22 mouse cellular contexts compared by ENCODE assay signal in the genomic region with DNA sequence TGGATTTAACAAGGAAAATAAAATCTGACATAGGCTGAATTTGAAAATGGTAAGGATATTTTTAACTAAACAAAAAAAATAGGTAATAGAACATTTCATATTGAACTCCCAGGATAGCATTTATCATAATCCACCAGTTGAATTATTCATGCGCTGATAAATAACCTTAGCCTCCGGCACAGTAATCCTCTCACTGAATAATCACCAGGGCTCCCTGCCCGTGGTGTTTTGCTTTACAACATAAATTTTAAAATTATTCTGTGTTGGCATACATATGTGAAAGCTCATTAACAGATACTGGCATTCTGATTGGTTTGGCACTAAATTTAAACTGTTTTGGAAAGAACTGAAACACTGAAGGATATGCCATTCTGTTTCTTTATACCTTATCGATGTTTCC.
DNase-seq lines count a peak whose midpoint lies in the region; ATAC-seq and TF ChIP-seq lines count a peak whose summit lies in the region.
"Had no signal": no experiment of that assay in that cellular context is flagged by ENCODE, and none has a peak within 500 bp of the region (broad histone marks: within the 10 kb centered on the region; RNA-seq: fewer than 3 reads in every experiment).

No protein-coding gene starts in this region.

- H3K36me3 ChIP-seq in forebrain, embryonic 13.5 days (ENCODE audit: poor library complexity, severe bottlenecking), result no peaks in the 10 kb centered on the region
- H3K36me3 ChIP-seq in forebrain, embryonic 11.5 days (ENCODE audit: control insufficient read depth, insufficient read depth, low read length), result no peaks in the 10 kb centered on the region
- no peaks in the 10 kb centered on the region for H3K36me3 ChIP-seq in midbrain, embryonic 12.5 days
- no peaks in the 10 kb centered on the region for H3K36me3 ChIP-seq in midbrain, embryonic 10.5 days
- no peaks in the 10 kb centered on the region for H3K36me3 ChIP-seq in midbrain, embryonic 14.5 days (ENCODE audit: control insufficient read depth, insufficient read depth, low read length)
- H3K36me3 ChIP-seq in heart, adult 2 months (ENCODE audit: control insufficient read depth, insufficient read depth, low read length), result no peaks in the 10 kb centered on the region
- H3K36me3 ChIP-seq: embryonic facial prominence, embryonic 13.5 days; G1E; heart, embryonic 12.5 days; hindbrain, embryonic 10.5 days; hindbrain, embryonic 15.5 days had no signal

- TF ChIP-seq POLR2A in heart, adult 2 months (IDR thresholded peaks at IDR 0.05; ENCODE audit: insufficient read depth, low read depth, low read length), result no peak

- peak; percentile 66; the same call in 1 of the 2 replicates for ATAC-seq in forebrain, embryonic 13.5 days
- ATAC-seq in forebrain, embryonic 11.5 days (replicated peaks; ENCODE audit: low FRiP score), result no peak
- peak; percentile 29; the same call in 1 of the 2 replicates for ATAC-seq in midbrain, embryonic 12.5 days (ENCODE audit: low FRiP score, low read depth)
- 0 out of 2 replicates have a peak, but pooled peaks have one; percentile 55 for ATAC-seq in midbrain, embryonic 14.5 days (ENCODE audit: low FRiP score, low TSS enrichment)
- ATAC-seq: CD4-positive, CD25-positive, alpha-beta regulatory T cell, adult 4 months; inflammation-experienced regulatory T-cells, adult 6 months had no signal

- H3K4me2 ChIP-seq in forebrain, embryonic 13.5 days, result no peak overlapping the region
- H3K4me2 ChIP-seq in forebrain, embryonic 11.5 days (ENCODE audit: low read depth, low read length, severe bottlenecking), result no peak overlapping the region
- H3K4me2 ChIP-seq in midbrain, embryonic 12.5 days (replicated peaks), result no peak overlapping the region
- H3K4me2 ChIP-seq in midbrain, embryonic 14.5 days (ENCODE audit: low read length), result no peak overlapping the region
- H3K4me2 ChIP-seq: embryonic facial prominence, embryonic 13.5 days; heart, embryonic 12.5 days; hindbrain, embryonic 15.5 days had no signal

- no peaks in the 10 kb centered on the region for H3K27me3 ChIP-seq in forebrain, embryonic 13.5 days
- H3K27me3 ChIP-seq in forebrain, embryonic 11.5 days (ENCODE audit: control insufficient read depth, insufficient read depth, low read length), result no peaks in the 10 kb centered on the region
- H3K27me3 ChIP-seq in midbrain, embryonic 12.5 days, result no peaks in the 10 kb centered on the region
- H3K27me3 ChIP-seq in midbrain, embryonic 10.5 days (ENCODE audit: low read depth, poor library complexity, severe bottlenecking), result no peaks in the 10 kb centered on the region
- H3K27me3 ChIP-seq in midbrain, embryonic 14.5 days (ENCODE audit: control insufficient read depth, insufficient read depth, low read length), result no peaks in the 10 kb centered on the region
- H3K27me3 ChIP-seq in heart, adult 2 months (ENCODE audit: control insufficient read depth, insufficient read depth, low read length), result no peaks in the 10 kb centered on the region
- H3K27me3 ChIP-seq: embryonic facial prominence, embryonic 13.5 days; heart, embryonic 12.5 days; hindbrain, embryonic 15.5 days had no signal

- intact Hi-C loops in heart, adult 2 months (cut with DNase I), result no loop called here

- 70% methylated on average over 4 of the region's 4 CpGs for WGBS in forebrain, embryonic 13.5 days
- 87% methylated on average over 4 of the region's 4 CpGs for WGBS in forebrain, embryonic 11.5 days
- 63% methylated on average over 4 of the region's 4 CpGs for WGBS in midbrain, embryonic 12.5 days
- WGBS in midbrain, embryonic 10.5 days, result 86% methylated on average over 4 of the region's 4 CpGs
- 34% methylated on average over 4 of the region's 4 CpGs for WGBS in midbrain, embryonic 14.5 days
- WGBS in heart, adult 2 months, result 84% methylated on average over 4 of the region's 4 CpGs

- no peaks in the 10 kb centered on the region for H3K79me2 ChIP-seq in heart, adult 2 months (replicated peaks; ENCODE audit: control insufficient read depth, insufficient read depth, low read length)

- no peaks in the 10 kb centered on the region for H3K9me3 ChIP-seq in forebrain, embryonic 13.5 days (replicated peaks)
- no peaks in the 10 kb centered on the region for H3K9me3 ChIP-seq in forebrain, embryonic 11.5 days (ENCODE audit: control insufficient read depth, low read length)
- H3K9me3 ChIP-seq in midbrain, embryonic 12.5 days, result no peaks in the 10 kb centered on the region
- H3K9me3 ChIP-seq in midbrain, embryonic 10.5 days (replicated peaks), result no peaks in the 10 kb centered on the region
- no peaks in the 10 kb centered on the region for H3K9me3 ChIP-seq in midbrain, embryonic 14.5 days (ENCODE audit: control insufficient read depth, low read length)
- H3K9me3 ChIP-seq: embryonic facial prominence, embryonic 13.5 days; G1E; heart, embryonic 12.5 days; hindbrain, embryonic 10.5 days; hindbrain, embryonic 15.5 days had no signal

- DNase-seq in forebrain, embryonic 11.5 days (ENCODE audit: low spot score), result no peak
- no peak for DNase-seq in midbrain, embryonic 10.5 days (ENCODE audit: low spot score)
- peak; percentile 10 for DNase-seq in brain, adult 2 months (ENCODE audit: low read depth, low spot score)
- DNase-seq in midbrain, embryonic 14.5 days, result peak; percentile 78
- no peak for DNase-seq in heart, adult 2 months
- DNase-seq in kidney, postnatal 10 days, result no peak
- DNase-seq: adrenal gland, adult 8-10 months; adrenal gland, postnatal 36 days; B cell, adult 2 months; cerebellum, adult 11-12 months; cerebellum, adult 9-11 months; cerebellum, postnatal 36 days; gastrocnemius, postnatal 14 days had no signal

- H3K4me1 ChIP-seq in forebrain, embryonic 13.5 days, result no peaks in the 10 kb centered on the region
- no peaks in the 10 kb centered on the region for H3K4me1 ChIP-seq in forebrain, embryonic 11.5 days (replicated peaks; ENCODE audit: control insufficient read depth, insufficient read depth, low read length)
- no peaks in the 10 kb centered on the region for H3K4me1 ChIP-seq in midbrain, embryonic 12.5 days
- H3K4me1 ChIP-seq in midbrain, embryonic 10.5 days, result no peaks in the 10 kb centered on the region
- H3K4me1 ChIP-seq in midbrain, embryonic 14.5 days (ENCODE audit: control insufficient read depth, insufficient read depth, low read length), result no peaks in the 10 kb centered on the region
- no peaks in the 10 kb centered on the region for H3K4me1 ChIP-seq in heart, adult 2 months (ENCODE audit: control insufficient read depth, insufficient read depth, low read length)
- H3K4me1 ChIP-seq: embryonic facial prominence, embryonic 13.5 days; heart, embryonic 12.5 days; hindbrain, embryonic 10.5 days; hindbrain, embryonic 15.5 days had no signal

- H3K27ac ChIP-seq in forebrain, embryonic 13.5 days, result no peak overlapping the region
- no peak overlapping the region for H3K27ac ChIP-seq in forebrain, embryonic 11.5 days (ENCODE audit: low read depth, low read length)
- H3K27ac ChIP-seq in midbrain, embryonic 12.5 days (replicated peaks), result no peak overlapping the region
- H3K27ac ChIP-seq in midbrain, embryonic 10.5 days (replicated peaks), result no peak overlapping the region
- no peak overlapping the region for H3K27ac ChIP-seq in midbrain, embryonic 14.5 days (replicated peaks; ENCODE audit: low read depth, low read length)
- no peak overlapping the region for H3K27ac ChIP-seq in heart, adult 2 months
- H3K27ac ChIP-seq: embryonic facial prominence, embryonic 13.5 days; hindbrain, embryonic 10.5 days; hindbrain, embryonic 15.5 days had no signal

- no peak for TF ChIP-seq EP300 in heart, adult 2 months (IDR thresholded peaks at IDR 0.05; ENCODE audit: insufficient read depth, low read depth, low read length)

- H3K4me3 ChIP-seq in forebrain, embryonic 13.5 days, result no peak overlapping the region
- H3K4me3 ChIP-seq in forebrain, embryonic 11.5 days (ENCODE audit: low read depth, low read length), result no peak overlapping the region
- no peak overlapping the region for H3K4me3 ChIP-seq in midbrain, embryonic 12.5 days
- no peak overlapping the region for H3K4me3 ChIP-seq in midbrain, embryonic 10.5 days
- no peak overlapping the region for H3K4me3 ChIP-seq in midbrain, embryonic 14.5 days (replicated peaks; ENCODE audit: low read depth, low read length)
- no peak overlapping the region for H3K4me3 ChIP-seq in heart, adult 2 months
- H3K4me3 ChIP-seq: embryonic facial prominence, embryonic 13.5 days; heart, embryonic 12.5 days; hindbrain, embryonic 10.5 days; hindbrain, embryonic 15.5 days had no signal

- H3K9ac ChIP-seq in forebrain, embryonic 13.5 days, result no peak overlapping the region
- no peak overlapping the region for H3K9ac ChIP-seq in forebrain, embryonic 11.5 days (ENCODE audit: low read length)
- no peak overlapping the region for H3K9ac ChIP-seq in midbrain, embryonic 12.5 days (replicated peaks)
- H3K9ac ChIP-seq in midbrain, embryonic 14.5 days (replicated peaks; ENCODE audit: low read length), result no peak overlapping the region
- H3K9ac ChIP-seq in heart, adult 2 months (ENCODE audit: low read depth, low read length), result no peak overlapping the region
- H3K9ac ChIP-seq: embryonic facial prominence, embryonic 13.5 days; heart, embryonic 12.5 days; hindbrain, embryonic 15.5 days had no signal

- TF ChIP-seq CTCF in heart, adult 2 months (IDR thresholded peaks at IDR 0.05), result no peak

Comparison
In these comparisons a context has a peak if more than half of its experiments do, and no peak if none do; other contexts are left out.
1. DNase-seq: peak in brain, adult 2 months (single experiment) and midbrain, embryonic 14.5 days (single experiment); none in forebrain, embryonic 11.5 days (single experiment), midbrain, embryonic 10.5 days (single experiment), heart, adult 2 months (0 of 2) and kidney, postnatal 10 days (single experiment).